Mouse (Mus musculus) Muller cell, postnatal 12 days (primary cell): Measurements from ENCODE around the gene Cass4.
A peak's percentile ranks its signal among the peaks of the same experiment; 100 is the strongest.

Source experiments
- DNase-seq: peaks from one replicate; pipeline ENCODE4 v3.0.0-alpha.2; 2015; ENCODE audit errors: inconsistent ontology term

Gene Cass4

GRCm38 (mm10) chr2:172390341-172390740 is 3.3 kb upstream of the Cass4 start:
- DNase-seq: no peak

- no peak for DNase-seq
These were observed 1.5 kb upstream of the Cass4 start for GRCm38 (mm10) chr2:172392041-172392521.

GRCm38 (mm10) chr2:172394052-172394392 is 428 bp downstream of the Cass4 start:
- DNase-seq: no peak

GRCm38 (mm10) chr2:172394671-172395070 is 1.1 kb downstream of the Cass4 start:
- DNase-seq: no peak

- DNase-seq: no peak
These were observed 2.4 kb downstream of the Cass4 start for GRCm38 (mm10) chr2:172395961-172396360.

- peak; percentile 24 for DNase-seq
These were observed 6.3 kb downstream of the Cass4 start for GRCm38 (mm10) chr2:172399901-172400300.

GRCm38 (mm10) chr2:172401116-172401825 is 7.7 kb downstream of the Cass4 start:
- DNase-seq: no peak

- no peak for DNase-seq
These were observed 10.6 kb downstream of the Cass4 start for GRCm38 (mm10) chr2:172404239-172404638.

GRCm38 (mm10) chr2:172405011-172405410 is 11.4 kb downstream of the Cass4 start:
- DNase-seq: no peak

GRCm38 (mm10) chr2:172406173-172406572 is 12.6 kb downstream of the Cass4 start:
- DNase-seq: no peak

GRCm38 (mm10) chr2:172407499-172407898 is 13.9 kb downstream of the Cass4 start:
- DNase-seq: no peak

- no peak for DNase-seq
These were observed 17.1 kb downstream of the Cass4 start for GRCm38 (mm10) chr2:172410686-172411085.

GRCm38 (mm10) chr2:172411091-172411490 is 17.5 kb downstream of the Cass4 start:
- peak; percentile 80 for DNase-seq

GRCm38 (mm10) chr2:172412454-172412853 is 18.9 kb downstream of the Cass4 start:
- DNase-seq: peak; percentile 58

- peak; percentile 78 for DNase-seq
These were observed 19.7 kb downstream of the Cass4 start for GRCm38 (mm10) chr2:172413273-172413672.

- DNase-seq: no peak
These were observed 20.3 kb downstream of the Cass4 start for GRCm38 (mm10) chr2:172413894-172414293.

- no peak for DNase-seq
These were observed 22.6 kb downstream of the Cass4 start for GRCm38 (mm10) chr2:172416218-172416617.

GRCm38 (mm10) chr2:172416876-172417275 is 23.3 kb downstream of the Cass4 start:
- no peak for DNase-seq

GRCm38 (mm10) chr2:172418208-172418607 is 24.6 kb downstream of the Cass4 start:
- no peak for DNase-seq

- no peak for DNase-seq
These were observed 37.0 kb downstream of the Cass4 start for GRCm38 (mm10) chr2:172430609-172431008.

- DNase-seq: no peak
These were observed 40.2 kb downstream of the Cass4 start for GRCm38 (mm10) chr2:172433746-172434145.

GRCm38 (mm10) chr2:172437371-172437952 is 43.9 kb downstream of the Cass4 start:
- DNase-seq: no peak

GRCm38 (mm10) chr2:172439843-172440639 is 46.4 kb downstream of the Cass4 start, which contains the start of gene Rtf2:
Gene Rtf2 (plus strand): TSS chr2:172440556.
- peak; percentile 99 for DNase-seq
